Mouse (Mus musculus): ENCODE measurements around the gene Hpcal4.

DNA sequence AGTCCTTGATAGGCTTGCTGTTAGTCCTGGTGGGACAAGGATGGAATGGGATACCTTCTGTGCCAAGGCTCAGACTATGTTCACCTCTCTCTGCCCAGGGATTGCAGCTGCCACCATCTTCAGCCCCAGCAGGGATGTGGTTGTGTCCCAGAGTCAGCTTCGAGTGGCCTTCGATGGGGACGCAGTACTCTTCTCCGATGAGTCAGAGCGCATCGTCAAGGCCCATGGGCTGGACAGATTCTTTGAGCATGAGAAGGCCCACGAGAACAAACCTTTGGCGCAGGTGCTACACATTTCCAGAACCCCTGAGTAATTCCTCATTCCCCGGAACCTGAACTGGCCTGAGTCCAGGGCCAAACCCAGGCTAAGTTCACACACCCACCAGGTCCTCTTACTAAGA is 30.9 kb downstream of the Hpcal4 start:
- no peak for TF ChIP-seq CTCF (IDR thresholded peaks at IDR 0.05; ENCODE audit: control insufficient read depth, insufficient read depth, insufficient replicate concordance, low read depth, low read length)
- TF ChIP-seq POLR2A (IDR thresholded peaks at IDR 0.05; ENCODE audit: control insufficient read depth, low read depth, low read length): no peak
